Mouse (Mus musculus) liver, embryonic 13.5 days (tissue): ENCODE measurements around the gene Psmc3. TPM values are rescaled to one million over a fixed set of nuclear protein-coding genes. Genes with fewer than 3 reads are reported as not detected.
"Not testable (repeated sequence)": the region's sequence is repeated elsewhere in the genome, so short reads cannot be mapped to it uniquely, and the experiment has no call there.

Experiments used
- ATAC-seq: fragments of 200-750 bp; cut with Nextera tagmentation; 2 replicates; pipeline ENCODE4 v1.8.0; 2017; ENCODE audit warnings: low read depth, mild to moderate bottlenecking, moderate number of reproducible peaks, moderate library complexity
- DNase-seq: peaks from one replicate; pipeline ENCODE4 v3.0.0; 2022
- H3K27ac ChIP-seq: fragments of 300-500 bp; sonication (generic); 2 replicates; pipeline ENCODE4 v1.5.1; 2015; ENCODE audit warnings: moderate library complexity, mild to moderate bottlenecking, inconsistent platforms
- H3K27me3 ChIP-seq: fragments of 300-500 bp; sonication (generic); 2 replicates; pipeline ENCODE4 v1.6.1; 2015; ENCODE audit warnings: mild to moderate bottlenecking, inconsistent platforms
- H3K36me3 ChIP-seq: fragments of 300-500 bp; sonication (generic); 2 replicates; pipeline ENCODE4 v1.6.1; 2015; ENCODE audit warnings: mild to moderate bottlenecking, inconsistent platforms
- H3K4me1 ChIP-seq: fragments of 300-500 bp; sonication (generic); replicated peaks from 2 replicates; pipeline ENCODE4 v1.6.1; 2015; ENCODE audit warnings: inconsistent platforms
- H3K4me2 ChIP-seq: fragments of 300-500 bp; sonication (generic); 2 replicates; pipeline ENCODE4 v1.6.1; 2015; ENCODE audit warnings: inconsistent platforms, mild to moderate bottlenecking, moderate library complexity
- H3K4me3 ChIP-seq: fragments of 300-500 bp; sonication (generic); replicated peaks from 2 replicates; pipeline ENCODE4 v1.5.1; 2015; ENCODE audit warnings: mild to moderate bottlenecking, inconsistent platforms
- H3K9ac ChIP-seq: fragments of 300-500 bp; sonication (generic); 2 replicates; pipeline ENCODE4 v1.6.1; 2015; ENCODE audit warnings: mild to moderate bottlenecking, inconsistent platforms
- H3K9me3 ChIP-seq: fragments of 300-500 bp; sonication (generic); replicated peaks from 2 replicates; pipeline ENCODE4 v1.6.1; 2016; ENCODE audit warnings: inconsistent platforms
- WGBS: fragments of 180-500 bp; shearing (Covaris S2); methylation state at CpG from one replicate; pipeline ENCODE4 v1.1.7; 2015; ENCODE audit not compliant: insufficient replicate concordance; 5-methylcytosine and 5-hydroxymethylcytosine counted together
- polyA plus RNA-seq: library from polyadenylated mRNA; unstranded; fragments of >200 nt; fragmentation: Nextera tagmentation; extraction: Ambion mirVana; gene quantifications from 2 replicates; pipeline ENCODE4 v1.2.1, GENCODE M21; 2015

Psmc3 gene
- polyA plus RNA-seq, 1 experiment from 2014 or later, result 188 TPM

GRCm38 (mm10) chr2:91097015-91097414, 43.2 kb downstream of the Psmc3 start:
- ATAC-seq (0 out of 2 replicates have a peak, but pooled peaks have one; percentile 5), DNase-seq (no peak)
- no peaks in the 10 kb centered on the region for H3K36me3 ChIP-seq
- no peaks in the 10 kb centered on the region for H3K9me3 ChIP-seq
- H3K27ac ChIP-seq, result peak overlapping the region; percentile 58
- H3K4me1 ChIP-seq, result peaks cover 47% of the 10 kb centered on the region
- peak overlapping the region; percentile 41 for H3K4me3 ChIP-seq
- peak overlapping the region; percentile 45 for H3K4me2 ChIP-seq
- no peaks in the 10 kb centered on the region for H3K27me3 ChIP-seq
- 25% methylated on average over 10 of the region's 10 CpGs for WGBS
- peak overlapping the region; percentile 50 for H3K9ac ChIP-seq

DNA sequence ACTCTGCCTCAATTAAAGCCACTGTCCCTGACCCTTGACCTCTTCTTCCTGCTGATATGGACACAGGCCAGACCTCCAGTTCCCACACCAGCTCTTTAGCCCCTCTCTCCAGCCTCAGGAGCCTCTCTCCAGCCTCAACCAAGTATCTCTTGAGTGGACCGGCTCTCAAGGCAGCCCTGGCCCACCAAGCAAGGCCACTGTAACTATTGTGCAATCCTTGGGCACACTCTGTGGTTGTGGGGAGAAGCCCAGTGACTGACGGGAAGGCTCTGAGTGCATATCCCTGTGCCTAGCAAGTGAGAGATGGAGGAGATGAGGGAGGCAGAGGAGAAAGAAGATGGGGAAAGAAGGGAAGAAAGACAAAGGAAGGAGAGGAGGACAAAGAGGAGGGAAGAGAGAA, 44.3 kb downstream of the Psmc3 start:
- peak overlapping the region; percentile 45 for H3K4me2 ChIP-seq
- H3K4me3 ChIP-seq, result peak overlapping the region; percentile 41
- H3K4me1 ChIP-seq, result peaks cover 48% of the 10 kb centered on the region
- 37% methylated on average over 2 of the region's 2 CpGs for WGBS
- H3K27me3 ChIP-seq, result no peaks in the 10 kb centered on the region
- no peaks in the 10 kb centered on the region for H3K36me3 ChIP-seq
- H3K27ac ChIP-seq, result 0 out of 2 replicates have a peak overlapping the region, but pooled peaks have one; percentile 6
- H3K9ac ChIP-seq, result 0 out of 2 replicates have a peak overlapping the region, but pooled peaks have one; percentile 50
- no peaks in the 10 kb centered on the region for H3K9me3 ChIP-seq
- no peak for DNase-seq
- ATAC-seq, result no peak

- no peaks in the 10 kb centered on the region for H3K36me3 ChIP-seq
- H3K4me2 ChIP-seq, result no peak overlapping the region
- H3K27ac ChIP-seq, result no peak overlapping the region; the same call in 1 of the 2 replicates
- ATAC-seq (peak; percentile 59), DNase-seq (peak; percentile 79)
- H3K9me3 ChIP-seq, result no peaks in the 10 kb centered on the region
- WGBS, result 7% methylated on average over 7 of the region's 7 CpGs
- H3K4me1 ChIP-seq, result peaks cover 58% of the 10 kb centered on the region
- no peak overlapping the region for H3K4me3 ChIP-seq
- no peaks in the 10 kb centered on the region for H3K27me3 ChIP-seq
- 0 out of 2 replicates have a peak overlapping the region, but pooled peaks have one; percentile 16 for H3K9ac ChIP-seq
These were observed 47.4 kb downstream of the Psmc3 start for GRCm38 (mm10) chr2:91101124-91101740.

- H3K4me1 ChIP-seq, result peaks cover 63% of the 10 kb centered on the region
- no peaks in the 10 kb centered on the region for H3K27me3 ChIP-seq
- peak overlapping the region; percentile 16; the same call in 1 of the 2 replicates for H3K4me2 ChIP-seq
- DNase-seq (peak; percentile 31), ATAC-seq (peak; percentile 73)
- H3K9ac ChIP-seq, result no peak overlapping the region
- no peaks in the 10 kb centered on the region for H3K9me3 ChIP-seq
- no peaks in the 10 kb centered on the region for H3K36me3 ChIP-seq
- no peak overlapping the region for H3K4me3 ChIP-seq
- H3K27ac ChIP-seq, result peak overlapping the region; percentile 40; the same call in 1 of the 2 replicates
- WGBS, result 48% methylated on average over 3 of the region's 3 CpGs
These were observed 54.3 kb downstream of the Psmc3 start for GRCm38 (mm10) chr2:91108156-91108555.

DNA sequence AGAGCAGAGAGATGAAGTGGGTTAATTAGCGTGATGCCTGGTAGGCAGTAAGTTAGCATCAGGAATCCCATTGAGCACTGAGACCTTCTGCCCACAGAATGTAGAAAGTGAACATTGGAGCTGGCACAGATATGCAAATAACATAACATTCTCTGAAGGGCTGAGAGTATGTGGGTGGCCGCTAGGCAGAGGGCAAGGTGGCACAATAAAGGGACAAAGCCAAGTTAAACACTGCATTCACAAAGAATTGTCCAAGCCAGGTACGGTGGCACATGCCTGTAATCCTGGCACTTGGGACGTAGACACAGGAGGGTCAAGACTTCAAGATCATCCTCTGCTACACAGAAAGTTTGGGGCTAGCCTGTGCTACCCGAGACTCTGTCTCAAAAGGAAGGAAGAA, 55.4 kb downstream of the Psmc3 start:
- Histone ChIP-seq H3K4me3 (no peak overlapping the region), H3K27me3 (no peaks in the 10 kb centered on the region), H3K9ac (no peak overlapping the region), H3K36me3 (no peaks in the 10 kb centered on the region), H3K4me2 (no peak overlapping the region), H3K27ac (no peak overlapping the region), H3K4me1 (peaks cover 74% of the 10 kb centered on the region), H3K9me3 (no peaks in the 10 kb centered on the region)
- DNase-seq (no peak), ATAC-seq (no peak)
- 79% methylated on average over 5 of the region's 5 CpGs for WGBS

GRCm38 (mm10) chr2:91109807-91110385, 56.1 kb downstream of the Psmc3 start:
- no peaks in the 10 kb centered on the region for H3K27me3 ChIP-seq
- no peak for ATAC-seq
- no peak overlapping the region for H3K4me2 ChIP-seq
- no peaks in the 10 kb centered on the region for H3K9me3 ChIP-seq
- no peak overlapping the region for H3K9ac ChIP-seq
- no peak overlapping the region for H3K4me3 ChIP-seq
- DNase-seq, result no peak
- H3K36me3 ChIP-seq, result no peaks in the 10 kb centered on the region
- WGBS, result 79% methylated on average over 5 of the region's 5 CpGs
- peaks cover 77% of the 10 kb centered on the region for H3K4me1 ChIP-seq
- H3K27ac ChIP-seq, result no peak overlapping the region

- H3K27ac ChIP-seq, result no peak overlapping the region
- peaks cover 77% of the 10 kb centered on the region for H3K4me1 ChIP-seq
- 78% methylated on average over 6 of the region's 6 CpGs for WGBS
- ATAC-seq, result no peak
- no peak for DNase-seq
- no peak overlapping the region for H3K4me3 ChIP-seq
- H3K4me2 ChIP-seq, result no peak overlapping the region
- no peaks in the 10 kb centered on the region for H3K36me3 ChIP-seq
- H3K9ac ChIP-seq, result no peak overlapping the region
- H3K27me3 ChIP-seq, result no peaks in the 10 kb centered on the region
- H3K9me3 ChIP-seq, result no peaks in the 10 kb centered on the region
These were observed 56.6 kb downstream of the Psmc3 start for GRCm38 (mm10) chr2:91110429-91110828.

- H3K4me2 ChIP-seq, DNase-seq, H3K4me3 ChIP-seq, H3K9me3 ChIP-seq, H3K27ac ChIP-seq, ATAC-seq, H3K9ac ChIP-seq, H3K27me3 ChIP-seq, H3K36me3 ChIP-seq: not testable (repeated sequence)
- WGBS, result 91% methylated on average over 3 of the region's 3 CpGs
- peaks cover 66% of the 10 kb centered on the region for H3K4me1 ChIP-seq
These were observed 58.0 kb downstream of the Psmc3 start for GRCm38 (mm10) chr2:91111832-91112231.

DNA sequence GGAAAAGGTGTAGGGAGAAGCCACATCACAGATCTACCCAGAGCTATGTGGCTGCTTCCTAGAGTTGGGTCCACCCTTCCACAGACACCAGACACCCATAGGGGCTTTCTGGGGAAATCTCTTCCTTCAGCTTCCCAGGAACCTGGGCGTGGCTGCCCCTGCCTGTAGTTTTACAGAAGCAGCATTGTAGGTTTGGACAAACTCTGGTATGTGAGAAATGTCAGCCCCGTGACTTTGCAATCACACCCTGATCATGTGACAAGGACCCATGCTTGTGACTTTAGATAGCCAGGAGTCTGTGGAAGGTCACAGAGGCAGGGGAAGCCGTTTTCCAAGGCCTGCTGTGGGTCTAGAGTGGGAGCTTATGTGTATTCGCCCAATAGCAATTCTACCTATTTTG, 58.7 kb downstream of the Psmc3 start:
- WGBS, result 42% methylated on average over 4 of the region's 4 CpGs
- Histone ChIP-seq H3K4me3 (no peak overlapping the region), H3K27ac (peak overlapping the region; percentile 11; the same call in 1 of the 2 replicates), H3K9me3 (no peaks in the 10 kb centered on the region), H3K4me1 (peaks cover 59% of the 10 kb centered on the region), H3K36me3 (no peaks in the 10 kb centered on the region), H3K4me2 (no peak overlapping the region), H3K9ac (no peak overlapping the region), H3K27me3 (no peaks in the 10 kb centered on the region)
- no peak for DNase-seq
- ATAC-seq, result no peak

GRCm38 (mm10) chr2:91113334-91113733, 59.5 kb downstream of the Psmc3 start:
- Histone ChIP-seq H3K4me3 (no peak overlapping the region), H3K4me2 (peak overlapping the region; percentile 29; the same call in 1 of the 2 replicates), H3K9me3 (no peaks in the 10 kb centered on the region), H3K36me3 (no peaks in the 10 kb centered on the region), H3K27ac (peak overlapping the region; percentile 6; the same call in 1 of the 2 replicates), H3K4me1 (peaks cover 51% of the 10 kb centered on the region), H3K9ac (0 out of 2 replicates have a peak overlapping the region, but pooled peaks have one; percentile 41), H3K27me3 (no peaks in the 10 kb centered on the region)
- DNase-seq, result no peak
- WGBS, result 62% methylated on average over 10 of the region's 10 CpGs
- no peak for ATAC-seq

DNA sequence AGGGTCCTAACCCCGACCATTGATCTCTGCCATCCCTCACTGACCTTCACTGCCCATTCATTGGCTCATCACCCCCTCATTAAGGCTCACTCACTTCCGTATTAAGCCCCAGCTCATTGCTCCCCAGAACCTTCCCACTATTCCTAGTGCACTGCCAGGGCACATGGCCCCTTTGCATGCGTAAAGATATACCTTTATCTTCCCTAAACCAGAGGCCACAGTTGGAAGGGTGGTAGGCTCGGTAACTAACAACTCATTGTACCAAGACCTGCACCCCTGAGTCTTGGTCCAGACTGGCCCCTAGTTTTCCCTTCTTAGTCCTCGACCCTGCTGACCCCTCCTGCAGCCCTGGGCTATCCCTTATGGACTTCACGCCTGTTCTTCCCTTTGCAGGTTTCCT, 60.0 kb downstream of the Psmc3 start:
- Histone ChIP-seq H3K36me3 (no peaks in the 10 kb centered on the region), H3K4me2 (peak overlapping the region; percentile 29), H3K9me3 (no peaks in the 10 kb centered on the region), H3K9ac (0 out of 2 replicates have a peak overlapping the region, but pooled peaks have one; percentile 41), H3K27ac (peak overlapping the region; percentile 27; the same call in 1 of the 2 replicates), H3K27me3 (no peaks in the 10 kb centered on the region), H3K4me1 (peaks cover 46% of the 10 kb centered on the region), H3K4me3 (no peak overlapping the region)
- 35% methylated on average over 6 of the region's 6 CpGs for WGBS
- ATAC-seq, result peak; percentile 64
- DNase-seq, result no peak
